Mouse (Mus musculus) heart, embryonic 10.5 days (tissue): Measurements from ENCODE around the gene Rasal2. TPM values are rescaled to one million over a fixed set of nuclear protein-coding genes. Genes with fewer than 3 reads are reported as not detected.
"Not testable (repeated sequence)": the region's sequence is repeated elsewhere in the genome, so short reads cannot be mapped to it uniquely, and the experiment has no call there.

Source experiments
- DNase-seq: peaks from one replicate; pipeline ENCODE4 v3.0.0-alpha.2; 2017; ENCODE audit warnings: low spot score
- H3K27ac ChIP-seq: fragments of 300-500 bp; sonication (generic); 2 replicates; pipeline ENCODE4 v1.5.1; 2016; ENCODE audit warnings: mild to moderate bottlenecking
- H3K27me3 ChIP-seq: fragments of 300-500 bp; sonication (generic); 2 replicates; pipeline ENCODE4 v1.6.1; 2016; ENCODE audit warnings: mild to moderate bottlenecking; ENCODE audit not compliant: poor library complexity, insufficient read depth, severe bottlenecking
- H3K36me3 ChIP-seq: fragments of 300-500 bp; sonication (generic); 2 replicates; pipeline ENCODE4 v1.6.1; 2016; ENCODE audit warnings: mild to moderate bottlenecking, moderate library complexity
- H3K4me1 ChIP-seq: fragments of 300-500 bp; sonication (generic); 2 replicates; pipeline ENCODE4 v1.6.1; 2016; ENCODE audit warnings: mild to moderate bottlenecking
- H3K4me3 ChIP-seq: fragments of 300-500 bp; sonication (generic); 2 replicates; pipeline ENCODE4 v1.5.1; 2016; ENCODE audit warnings: mild to moderate bottlenecking, moderate library complexity
- H3K9me3 ChIP-seq: fragments of 300-500 bp; sonication (generic); 2 replicates; pipeline ENCODE4 v1.6.1; 2016; ENCODE audit warnings: mild to moderate bottlenecking, moderate library complexity
- WGBS: fragments of 180-500 bp; shearing (Covaris S2); methylation state at CpG from one replicate; pipeline ENCODE4 v1.1.7; 2016; 5-methylcytosine and 5-hydroxymethylcytosine counted together
- polyA plus RNA-seq: library from polyadenylated mRNA; unstranded; fragments of >200 nt; fragmentation: Nextera tagmentation; extraction: Ambion mirVana; gene quantifications from 2 replicates; pipeline ENCODE4 v1.2.1, GENCODE M21; 2016

Rasal2 gene
- polyA plus RNA-seq, 1 experiment from 2014 or later, result 13.2 TPM

DNA sequence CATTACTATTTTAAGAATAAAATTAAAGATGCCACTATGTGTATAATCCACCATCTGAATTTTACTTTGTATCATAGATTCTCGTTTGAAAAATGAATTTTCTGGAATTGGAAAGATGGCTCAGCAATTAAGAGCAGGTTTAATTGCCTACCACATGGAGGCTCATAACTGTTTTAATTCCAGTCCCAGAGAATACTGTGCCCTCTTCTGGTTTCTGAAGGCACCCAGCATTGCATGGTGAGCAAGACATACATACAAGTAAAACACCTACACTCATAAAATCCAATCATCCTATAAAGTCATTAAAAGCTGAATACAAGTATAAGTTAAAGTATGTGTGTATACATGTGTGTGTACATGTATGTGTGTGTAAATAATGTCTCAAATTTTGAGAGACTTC lies 165.6 kb downstream of the Rasal2 start:
- WGBS, result 79% methylated on average over 1 of the region's 1 CpGs
- H3K4me3 ChIP-seq, result no peak overlapping the region
- no peaks in the 10 kb centered on the region for H3K27me3 ChIP-seq
- DNase-seq, result no peak
- H3K9me3 ChIP-seq, result no peaks in the 10 kb centered on the region
- peaks cover 11% of the 10 kb centered on the region; the same call in 1 of the 2 replicates for H3K4me1 ChIP-seq
- H3K27ac ChIP-seq, result no peak overlapping the region
- no peaks in the 10 kb centered on the region for H3K36me3 ChIP-seq

DNA sequence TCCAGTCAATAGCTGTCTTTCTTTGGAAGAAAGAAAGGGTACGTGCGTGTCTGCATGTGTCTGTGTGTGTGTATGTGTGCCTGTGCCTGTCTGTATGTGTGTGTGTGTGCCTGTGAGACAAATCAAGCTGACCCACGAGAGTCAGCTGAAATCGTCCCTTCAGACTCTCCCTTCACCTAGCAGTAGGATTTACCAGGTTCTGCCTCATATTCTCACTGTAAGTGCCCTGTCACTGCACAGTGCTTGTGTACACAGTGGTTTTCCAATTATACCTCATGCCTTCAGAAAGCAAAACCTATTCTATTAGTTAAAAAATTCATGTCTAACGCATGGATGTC lies 168.0 kb downstream of the Rasal2 start:
- Histone ChIP-seq H3K4me3 (no peak overlapping the region), H3K27ac (0 out of 2 replicates have a peak overlapping the region, but pooled peaks have one; percentile 10)

GRCm38 (mm10) chr1:157243576-157244452 lies 168.6 kb downstream of the Rasal2 start:
- Histone ChIP-seq H3K4me3 (no peak overlapping the region), H3K36me3 (no peaks in the 10 kb centered on the region), H3K27me3 (no peaks in the 10 kb centered on the region), H3K4me1 (peaks cover 11% of the 10 kb centered on the region; the same call in 1 of the 2 replicates), H3K27ac (0 out of 2 replicates have a peak overlapping the region, but pooled peaks have one; percentile 10), H3K9me3 (no peaks in the 10 kb centered on the region)
- 56% methylated on average over 7 of the region's 7 CpGs for WGBS
- DNase-seq, result no peak

More for the DNA sequence above, 168.0 kb downstream of the Rasal2 start:
- Histone ChIP-seq H3K27me3 (no peaks in the 10 kb centered on the region), H3K36me3 (no peaks in the 10 kb centered on the region), H3K4me1 (peaks cover 11% of the 10 kb centered on the region; the same call in 1 of the 2 replicates), H3K9me3 (no peaks in the 10 kb centered on the region)
- 59% methylated on average over 5 of the region's 5 CpGs for WGBS
- no peak for DNase-seq

GRCm38 (mm10) chr1:157239687-157240086 lies 172.7 kb downstream of the Rasal2 start:
- no peak for DNase-seq
- Histone ChIP-seq H3K27me3 (no peaks in the 10 kb centered on the region), H3K4me1 (peaks cover 11% of the 10 kb centered on the region; the same call in 1 of the 2 replicates), H3K36me3 (no peaks in the 10 kb centered on the region), H3K4me3 (no peak overlapping the region), H3K27ac (no peak overlapping the region), H3K9me3 (no peaks in the 10 kb centered on the region)
- 97% methylated on average over 1 of the region's 1 CpGs for WGBS

DNA sequence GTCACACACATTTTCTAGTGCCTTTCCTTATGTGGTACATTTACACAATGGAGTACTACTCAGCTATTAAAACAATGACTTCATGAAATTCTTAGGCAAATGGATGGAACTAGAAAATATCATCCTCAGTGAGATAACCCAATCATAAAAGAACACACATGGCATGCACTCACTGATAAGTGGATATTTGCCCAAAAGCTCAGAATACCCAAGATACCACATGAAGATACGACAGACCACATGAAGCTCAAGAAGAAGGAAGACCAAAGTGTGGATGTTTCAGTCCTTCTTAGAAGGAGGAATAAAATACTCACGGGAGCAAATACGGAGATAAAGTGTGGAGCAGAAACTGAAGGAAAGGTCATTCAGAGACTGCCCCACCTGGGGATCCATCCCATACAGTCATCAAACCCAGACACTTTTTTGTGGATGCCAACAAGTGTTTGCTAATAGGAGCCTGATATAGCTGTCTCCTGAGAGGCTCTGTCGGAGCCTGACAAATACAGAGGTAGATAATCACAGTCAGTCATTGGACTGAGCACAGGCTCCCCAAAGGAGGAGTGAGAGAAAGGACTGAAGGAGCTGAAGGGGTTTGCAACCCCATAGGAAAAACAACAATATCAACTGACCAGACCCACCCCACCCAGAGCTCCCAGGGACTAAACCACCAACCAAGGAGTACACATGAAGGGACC lies 175.6 kb downstream of the Rasal2 start:
- H3K27me3 ChIP-seq, DNase-seq, H3K36me3 ChIP-seq, H3K27ac ChIP-seq, H3K4me1 ChIP-seq, H3K9me3 ChIP-seq, H3K4me3 ChIP-seq: not testable (repeated sequence)
- WGBS, result 82% methylated on average over 4 of the region's 4 CpGs

- WGBS, result 78% methylated on average over 2 of the region's 2 CpGs
- no peaks in the 10 kb centered on the region for H3K9me3 ChIP-seq
Measured at GRCm38 (mm10) chr1:157233451-157233850, 178.9 kb downstream of the Rasal2 start.

GRCm38 (mm10) chr1:157232372-157232771 lies 180.0 kb downstream of the Rasal2 start:
- no peaks in the 10 kb centered on the region for H3K27me3 ChIP-seq
- H3K4me1 ChIP-seq, result peaks cover 8% of the 10 kb centered on the region; the same call in 1 of the 2 replicates
- H3K9me3 ChIP-seq, result no peaks in the 10 kb centered on the region
- no peak overlapping the region for H3K27ac ChIP-seq
- H3K36me3 ChIP-seq, result no peaks in the 10 kb centered on the region
- WGBS, result 66% methylated on average over 4 of the region's 4 CpGs
- no peak overlapping the region for H3K4me3 ChIP-seq
- DNase-seq, result no peak

More at GRCm38 (mm10) chr1:157233451-157233850, 178.9 kb downstream of the Rasal2 start:
- no peak for DNase-seq
- Histone ChIP-seq H3K4me3 (no peak overlapping the region), H3K27ac (no peak overlapping the region), H3K36me3 (no peaks in the 10 kb centered on the region), H3K27me3 (no peaks in the 10 kb centered on the region), H3K4me1 (peaks cover 8% of the 10 kb centered on the region; the same call in 1 of the 2 replicates)

- H3K36me3 ChIP-seq, result no peaks in the 10 kb centered on the region
- no peak for DNase-seq
- peak overlapping the region; percentile 17; the same call in 1 of the 2 replicates for H3K4me3 ChIP-seq
- no peaks in the 10 kb centered on the region for H3K9me3 ChIP-seq
- H3K27ac ChIP-seq, result no peak overlapping the region
- no peaks in the 10 kb centered on the region for H3K27me3 ChIP-seq
- WGBS, result 26% methylated on average over 8 of the region's 8 CpGs
- H3K4me1 ChIP-seq, result peaks cover 8% of the 10 kb centered on the region; the same call in 1 of the 2 replicates
Measured at GRCm38 (mm10) chr1:157231016-157231415, 181.4 kb downstream of the Rasal2 start.

GRCm38 (mm10) chr1:157230386-157230785 lies 182.0 kb downstream of the Rasal2 start:
- Histone ChIP-seq H3K27me3 (no peaks in the 10 kb centered on the region), H3K36me3 (no peaks in the 10 kb centered on the region), H3K4me3 (no peak overlapping the region), H3K4me1 (peaks cover 8% of the 10 kb centered on the region; the same call in 1 of the 2 replicates), H3K27ac (no peak overlapping the region), H3K9me3 (no peaks in the 10 kb centered on the region)
- no peak for DNase-seq
- WGBS, result 63% methylated on average over 2 of the region's 2 CpGs

DNA sequence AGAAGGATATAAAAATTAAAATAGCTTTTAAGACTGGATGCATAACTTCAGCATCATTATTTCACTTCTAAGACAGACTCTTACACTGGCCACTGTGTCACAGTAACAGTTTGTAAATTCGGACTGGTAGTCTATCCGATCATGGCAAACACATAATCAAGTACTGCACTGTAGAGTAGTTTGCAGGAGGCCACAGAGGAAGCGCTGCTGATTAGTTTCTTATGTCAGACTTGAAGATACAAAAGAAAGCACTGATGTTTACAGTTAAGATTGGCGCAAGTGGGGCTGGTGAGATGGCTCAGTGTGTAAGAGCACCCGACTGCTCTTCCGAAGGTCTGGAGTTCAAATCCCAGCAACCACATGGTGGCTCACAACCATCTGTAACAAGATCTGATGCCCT lies 187.4 kb downstream of the Rasal2 start:
- Histone ChIP-seq H3K4me3 (no peak overlapping the region), H3K36me3 (no peaks in the 10 kb centered on the region), H3K27me3 (no peaks in the 10 kb centered on the region), H3K9me3 (no peaks in the 10 kb centered on the region), H3K27ac (no peak overlapping the region), H3K4me1 (no peaks in the 10 kb centered on the region)
- WGBS, result 88% methylated on average over 6 of the region's 6 CpGs
- DNase-seq, result no peak

- DNase-seq, result no peak
- Histone ChIP-seq H3K9me3 (no peaks in the 10 kb centered on the region), H3K36me3 (no peaks in the 10 kb centered on the region), H3K4me3 (no peak overlapping the region), H3K27me3 (no peaks in the 10 kb centered on the region), H3K27ac (no peak overlapping the region), H3K4me1 (no peaks in the 10 kb centered on the region)
- WGBS, result 78% methylated on average over 3 of the region's 3 CpGs
Measured at GRCm38 (mm10) chr1:157220910-157221309, 191.5 kb downstream of the Rasal2 start.

GRCm38 (mm10) chr1:157220466-157220865 lies 191.9 kb downstream of the Rasal2 start:
- Histone ChIP-seq H3K36me3 (no peaks in the 10 kb centered on the region), H3K4me3 (no peak overlapping the region), H3K27me3 (no peaks in the 10 kb centered on the region), H3K9me3 (no peaks in the 10 kb centered on the region), H3K27ac (no peak overlapping the region), H3K4me1 (no peaks in the 10 kb centered on the region)
- WGBS, result 89% methylated on average over 1 of the region's 1 CpGs
- DNase-seq, result no peak

DNA sequence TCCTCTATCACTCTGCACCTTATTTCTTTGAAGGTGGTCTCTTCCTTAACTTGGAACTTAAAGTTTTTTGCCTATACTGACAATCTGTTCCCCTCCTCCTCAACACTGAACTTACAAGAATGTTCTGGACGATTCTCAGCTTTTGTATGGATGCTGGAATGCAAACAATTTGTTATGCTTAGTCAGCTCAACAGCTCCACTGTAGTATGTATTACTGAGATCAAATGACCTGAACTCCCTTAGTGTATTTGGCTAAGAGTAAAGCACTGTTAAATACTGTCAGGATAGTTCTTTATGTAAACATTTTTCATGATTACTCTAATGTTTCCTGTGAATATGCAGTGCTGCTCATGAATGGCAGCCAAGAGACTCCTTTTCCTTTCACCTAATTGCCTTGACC lies 203.6 kb downstream of the Rasal2 start:
- Histone ChIP-seq H3K27ac (no peak overlapping the region), H3K27me3 (no peaks in the 10 kb centered on the region), H3K9me3 (no peaks in the 10 kb centered on the region), H3K4me1 (peaks cover 8% of the 10 kb centered on the region; the same call in 1 of the 2 replicates), H3K36me3 (no peaks in the 10 kb centered on the region), H3K4me3 (no peak overlapping the region)
- no peak for DNase-seq
- WGBS, result 16% methylated on average over 1 of the region's 1 CpGs
